Mouse (Mus musculus): ENCODE measurements around the gene Crybb1. TPM values are rescaled to one million over a fixed set of nuclear protein-coding genes. Genes with fewer than 3 reads are reported as not detected.

Gene Crybb1
- total RNA-seq, 2 experiments from 2014 or later, result 16.1 to 17.5 TPM

GRCm38 (mm10) chr5:112283543-112284202 lies 28.1 kb downstream of the Crybb1 start:
- no peak for DNase-seq (ENCODE audit: low spot score in 2 of 2)

GRCm38 (mm10) chr5:112284203-112284582 lies 28.6 kb downstream of the Crybb1 start:
- DNase-seq (ENCODE audit: low spot score in 2 of 2), result no peak

DNA sequence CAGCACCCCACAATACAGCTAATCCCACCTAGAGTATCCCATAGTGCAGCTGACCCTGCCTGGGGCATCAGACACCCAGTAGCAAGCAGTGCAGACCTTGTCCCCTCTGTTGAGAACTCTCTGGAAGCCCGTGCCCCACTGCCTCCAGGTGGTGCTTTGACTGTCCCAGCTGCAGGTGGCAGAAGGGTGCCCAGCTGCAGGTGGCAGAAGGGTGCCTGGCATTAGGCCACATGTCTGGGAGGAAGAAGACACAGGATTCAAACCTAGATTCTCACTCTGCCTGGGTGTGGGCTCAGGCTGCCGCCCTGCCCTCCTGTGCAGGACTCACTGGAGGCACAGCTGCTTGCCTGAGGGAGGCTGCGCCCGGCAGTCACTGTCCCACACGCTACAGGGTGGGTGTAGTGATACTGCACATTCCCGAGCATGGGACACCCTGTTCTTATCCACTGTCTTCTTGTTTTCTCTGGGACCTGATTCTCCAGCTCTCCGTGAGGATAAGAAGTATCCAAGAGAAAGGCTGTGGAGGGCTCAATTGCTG lies 30.0 kb downstream of the Crybb1 start:
- DNase-seq (ENCODE audit: low spot score in 2 of 2), result no peak

DNA sequence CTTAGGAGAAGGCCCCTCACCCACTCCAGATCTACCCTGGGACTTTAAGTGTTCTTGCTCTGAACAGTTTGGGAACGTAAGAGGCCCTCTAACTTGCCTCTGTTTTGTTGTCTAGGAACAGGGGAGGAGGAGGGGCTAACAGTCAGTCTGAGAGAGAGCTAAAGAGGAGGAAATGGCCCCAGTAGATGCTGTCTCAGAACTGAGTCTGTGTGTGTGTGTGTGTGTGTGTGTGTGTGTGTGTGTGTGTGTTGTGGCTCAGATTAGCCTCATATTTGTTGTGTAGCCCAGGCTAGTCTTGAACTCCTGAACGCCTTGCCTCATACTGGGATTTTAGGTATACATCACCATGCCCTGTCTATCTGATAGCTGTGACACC lies 31.0 kb downstream of the Crybb1 start:
- no peak for DNase-seq (ENCODE audit: low spot score in 2 of 2)

DNA sequence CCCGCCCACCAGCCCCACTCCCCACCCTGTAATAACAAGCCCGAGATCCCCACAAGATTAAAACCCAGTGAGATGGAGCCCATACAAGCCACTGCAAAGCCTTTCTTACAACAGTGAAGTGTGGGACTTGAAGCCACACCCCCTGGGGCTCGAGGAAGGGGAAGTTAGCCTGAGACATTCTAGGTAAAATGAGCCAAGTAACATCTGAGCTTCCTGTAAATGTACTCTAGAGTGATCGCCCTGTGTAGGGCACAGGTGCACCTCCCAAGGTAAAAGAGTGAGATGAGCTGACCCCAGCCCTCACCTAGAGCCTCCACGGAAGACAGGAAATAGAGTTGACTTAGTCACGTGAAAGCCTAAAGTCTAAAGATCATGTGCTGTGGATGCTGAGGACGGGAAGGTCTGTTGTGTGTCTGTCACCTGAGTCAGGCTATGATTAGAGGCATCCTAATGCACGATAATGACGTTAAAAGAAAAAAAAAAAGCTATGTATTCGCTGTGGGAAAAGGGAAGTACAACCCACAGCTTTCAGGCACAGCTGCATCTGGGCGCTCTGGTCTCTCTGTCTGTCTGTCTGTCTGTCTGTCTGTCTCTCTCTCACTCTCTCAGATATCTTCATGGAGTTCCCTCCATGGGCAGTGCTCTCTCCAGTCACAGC lies 31.5 kb downstream of the Crybb1 start:
- no peak for DNase-seq (ENCODE audit: low spot score in 2 of 2)

DNA sequence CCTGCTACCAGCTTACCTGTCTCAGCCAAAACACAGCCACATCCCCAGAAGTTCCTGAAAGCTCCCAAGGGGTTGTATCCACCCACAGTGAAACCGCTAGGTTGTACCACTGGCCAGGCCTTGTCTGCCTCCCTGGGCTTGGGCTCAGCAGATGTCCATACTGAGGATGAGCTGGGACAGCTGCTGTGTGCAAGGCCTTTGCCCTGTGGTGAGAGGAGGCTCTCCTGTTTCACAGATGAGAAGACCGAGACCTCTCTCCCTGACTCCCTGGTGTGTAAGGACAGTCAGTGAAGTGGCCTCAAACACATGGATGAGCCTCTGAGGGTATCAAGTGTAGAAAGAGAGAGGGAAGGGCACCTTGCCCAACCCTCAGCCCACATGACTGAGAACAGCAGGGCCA lies 32.0 kb downstream of the Crybb1 start:
- DNase-seq (ENCODE audit: low spot score in 2 of 2), result no peak

DNA sequence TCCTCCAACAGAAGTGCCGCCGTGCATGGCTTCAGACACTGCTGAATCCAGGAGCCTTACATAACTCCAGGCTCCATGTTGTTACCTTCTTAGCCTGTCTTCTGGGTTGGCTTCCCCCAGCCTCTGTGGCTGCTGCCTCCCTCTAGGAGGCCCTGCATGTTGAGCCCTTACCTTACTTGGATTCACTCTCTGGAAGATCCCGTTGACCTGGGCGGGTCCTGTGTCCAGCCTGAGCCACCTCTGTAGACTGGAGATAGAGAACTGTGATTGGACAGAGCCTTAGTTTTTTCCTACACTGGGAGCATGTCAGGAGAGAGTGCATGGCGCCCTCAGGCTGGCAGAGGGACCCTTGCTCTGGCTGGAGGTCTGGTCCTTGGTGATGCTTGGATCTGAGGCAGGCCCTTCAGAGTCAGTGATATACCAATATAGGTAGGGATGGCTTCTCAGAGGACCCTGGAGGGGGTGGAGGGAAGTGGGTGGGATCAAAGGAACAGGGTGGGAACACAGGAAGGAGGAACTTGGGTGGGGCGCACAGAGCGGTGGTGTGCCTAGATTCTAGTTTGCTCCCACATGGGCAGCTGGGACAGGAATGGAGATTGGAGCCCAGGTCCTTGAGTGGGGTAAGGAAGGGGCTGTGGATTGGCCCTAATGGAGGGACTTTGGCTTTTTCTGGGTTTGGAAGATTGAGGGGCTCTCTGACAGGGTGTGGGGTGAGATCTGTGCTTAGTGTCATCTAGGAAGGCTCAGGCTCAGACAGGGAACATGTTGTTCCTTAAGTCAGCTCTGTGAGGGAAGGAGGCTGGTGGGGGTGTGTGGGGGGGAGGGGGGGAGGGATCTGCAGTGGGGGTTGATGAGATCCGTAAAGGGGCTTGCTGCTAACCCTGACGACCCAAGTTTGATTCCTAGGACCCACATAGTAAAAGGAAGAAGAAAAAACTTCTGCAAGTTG lies 32.9 kb downstream of the Crybb1 start:
- DNase-seq (ENCODE audit: low spot score in 2 of 2), result no peak

DNA sequence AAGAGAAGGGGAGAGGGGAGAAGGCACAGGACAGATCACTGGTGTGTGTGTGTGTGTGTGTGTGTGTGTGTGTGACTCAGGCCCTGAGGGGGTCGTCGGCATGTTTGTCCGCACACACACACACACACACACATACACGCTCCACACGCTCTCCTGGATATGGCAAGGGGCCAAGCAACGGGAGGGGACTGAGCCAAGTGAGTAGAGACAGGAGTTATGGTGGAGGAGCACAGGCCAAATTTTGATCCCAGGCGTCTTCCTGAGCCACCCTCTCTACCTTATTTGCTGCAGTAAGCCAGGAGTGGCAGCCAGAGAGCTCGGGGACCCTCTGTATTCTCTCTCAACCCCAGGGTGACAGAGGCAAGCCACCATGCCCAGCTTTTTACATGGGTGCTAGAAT lies 33.6 kb downstream of the Crybb1 start:
- DNase-seq (ENCODE audit: low spot score in 2 of 2), result no peak

DNA sequence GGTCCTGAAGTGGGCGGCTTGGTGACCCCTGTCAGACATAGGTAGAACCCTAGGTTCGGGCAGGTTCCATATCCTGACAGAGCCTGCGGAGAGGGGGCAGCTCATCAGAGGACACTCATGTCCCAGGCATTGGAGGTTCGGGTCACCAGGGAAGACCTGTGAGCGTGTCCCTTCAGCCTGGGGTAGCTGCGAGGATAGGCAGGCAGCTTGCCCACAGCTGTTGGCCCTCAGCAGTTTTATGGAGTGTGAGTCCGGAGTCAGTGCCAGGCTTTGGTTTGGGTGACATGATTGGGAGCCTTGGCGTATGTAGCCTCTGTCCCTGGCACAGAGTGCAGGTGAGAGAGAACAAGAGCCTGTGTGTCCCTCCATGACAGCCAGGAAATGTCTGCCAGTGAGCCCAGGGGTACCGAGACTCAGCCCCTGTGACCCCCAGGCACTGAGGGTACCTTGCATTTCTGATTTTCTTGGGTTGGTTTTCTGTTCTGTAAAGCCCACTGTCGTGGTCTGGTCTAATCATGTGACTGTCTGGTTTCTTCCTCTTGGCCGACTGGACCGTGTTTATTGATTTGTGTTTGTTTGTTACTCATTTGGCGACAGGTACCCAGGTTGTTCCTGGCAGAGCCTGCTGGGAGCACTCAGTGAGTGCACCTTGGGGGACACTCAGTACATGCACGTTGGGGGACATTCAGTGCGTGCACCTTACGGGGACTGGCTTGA lies 34.4 kb downstream of the Crybb1 start:
- DNase-seq (ENCODE audit: low spot score in 2 of 2), result no peak

DNA sequence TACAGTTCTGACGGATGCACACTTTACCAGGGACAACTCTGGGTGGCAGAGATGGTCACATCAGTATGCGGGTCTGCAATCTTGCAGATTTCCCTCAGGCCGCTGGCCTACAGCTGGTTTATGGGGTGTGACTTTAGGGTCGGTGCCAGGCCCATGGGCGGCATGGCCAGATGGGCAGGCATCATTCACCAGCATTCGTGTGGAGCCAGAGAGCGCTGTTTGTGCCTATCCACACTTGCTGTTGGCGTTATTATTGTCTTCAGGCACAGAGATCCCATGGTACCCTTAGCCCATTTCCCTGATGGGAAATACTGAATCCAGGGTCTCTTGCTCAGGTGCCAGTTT lies 34.9 kb downstream of the Crybb1 start:
- no peak for DNase-seq (ENCODE audit: low spot score in 2 of 2)

DNA sequence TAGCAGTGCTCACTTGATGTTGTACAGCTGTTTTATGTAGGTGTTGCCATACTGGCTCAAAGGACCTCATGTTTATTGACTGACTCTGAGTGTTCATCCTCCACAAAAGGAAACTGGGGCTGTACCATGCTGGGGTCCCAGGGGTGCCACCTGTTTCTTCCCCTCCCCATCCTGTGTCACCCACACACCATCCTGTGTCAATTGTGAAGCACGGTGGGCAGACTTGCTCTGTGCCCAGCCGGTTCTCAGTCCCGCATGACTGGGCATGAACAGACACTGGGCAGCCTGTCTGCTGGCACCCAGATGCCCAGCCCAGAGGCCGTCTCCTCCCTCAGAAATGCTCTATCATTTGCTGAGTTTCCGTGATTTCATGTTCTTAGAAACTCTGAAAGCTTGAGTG lies 36.3 kb downstream of the Crybb1 start:
- no peak for DNase-seq (ENCODE audit: low spot score in 2 of 2)

GRCm38 (mm10) chr5:112292343-112292980 lies 36.8 kb downstream of the Crybb1 start:
- no peak for DNase-seq (ENCODE audit: low spot score in 2 of 2)

DNA sequence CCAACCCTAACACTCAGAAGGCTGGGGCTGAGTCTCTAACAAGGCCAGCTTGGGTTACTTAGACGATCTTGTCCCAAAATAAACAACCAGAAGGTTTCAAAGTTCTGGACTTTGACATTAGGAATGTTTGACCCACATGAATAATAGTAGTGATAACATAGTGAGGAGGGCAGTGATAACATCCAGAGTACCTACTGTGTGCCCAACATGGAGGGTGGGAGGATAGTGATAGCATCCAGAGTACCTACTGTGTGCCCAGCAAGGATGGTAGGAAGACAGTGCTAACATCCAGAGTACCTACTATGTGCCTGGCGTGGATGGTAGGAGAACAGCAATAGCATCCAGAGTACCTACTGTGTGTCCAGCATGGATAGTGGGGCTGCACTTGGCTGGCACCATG lies 38.2 kb downstream of the Crybb1 start:
- no peak for DNase-seq (ENCODE audit: low spot score in 2 of 2)

GRCm38 (mm10) chr5:112294696-112295095 lies 39.1 kb downstream of the Crybb1 start:
- DNase-seq (ENCODE audit: low spot score in 2 of 2), result no peak

- DNase-seq (ENCODE audit: low spot score in 2 of 2), result no peak
Observed at GRCm38 (mm10) chr5:112295162-112295561, 39.5 kb downstream of the Crybb1 start.

DNA sequence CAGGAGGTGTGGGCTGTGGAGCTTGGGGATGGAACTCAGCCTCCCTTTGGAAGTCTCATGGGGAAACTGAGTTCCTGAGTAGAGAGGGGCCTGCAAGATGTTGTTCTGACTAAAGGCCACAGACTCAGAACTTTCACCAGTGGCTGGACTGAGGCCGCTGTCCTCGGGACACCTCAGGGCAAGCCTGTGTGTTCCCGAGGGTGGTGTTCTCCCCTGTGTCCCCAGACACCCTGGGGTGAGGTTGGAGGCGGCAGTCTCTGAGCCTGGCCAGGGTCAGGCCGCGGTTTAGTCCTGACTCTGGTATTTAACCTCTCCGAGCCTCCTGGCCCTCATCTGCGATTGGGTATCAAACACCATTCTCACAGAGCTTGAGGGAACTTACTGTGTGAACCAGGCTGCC lies 39.9 kb downstream of the Crybb1 start:
- no peak for DNase-seq (ENCODE audit: low spot score in 2 of 2)

- no peak for DNase-seq (ENCODE audit: low spot score in 2 of 2)
Observed at GRCm38 (mm10) chr5:112296404-112297181, 41.0 kb downstream of the Crybb1 start.

- no peak for DNase-seq (ENCODE audit: low spot score in 2 of 2)
Observed at GRCm38 (mm10) chr5:112297257-112297656, 41.6 kb downstream of the Crybb1 start.

DNA sequence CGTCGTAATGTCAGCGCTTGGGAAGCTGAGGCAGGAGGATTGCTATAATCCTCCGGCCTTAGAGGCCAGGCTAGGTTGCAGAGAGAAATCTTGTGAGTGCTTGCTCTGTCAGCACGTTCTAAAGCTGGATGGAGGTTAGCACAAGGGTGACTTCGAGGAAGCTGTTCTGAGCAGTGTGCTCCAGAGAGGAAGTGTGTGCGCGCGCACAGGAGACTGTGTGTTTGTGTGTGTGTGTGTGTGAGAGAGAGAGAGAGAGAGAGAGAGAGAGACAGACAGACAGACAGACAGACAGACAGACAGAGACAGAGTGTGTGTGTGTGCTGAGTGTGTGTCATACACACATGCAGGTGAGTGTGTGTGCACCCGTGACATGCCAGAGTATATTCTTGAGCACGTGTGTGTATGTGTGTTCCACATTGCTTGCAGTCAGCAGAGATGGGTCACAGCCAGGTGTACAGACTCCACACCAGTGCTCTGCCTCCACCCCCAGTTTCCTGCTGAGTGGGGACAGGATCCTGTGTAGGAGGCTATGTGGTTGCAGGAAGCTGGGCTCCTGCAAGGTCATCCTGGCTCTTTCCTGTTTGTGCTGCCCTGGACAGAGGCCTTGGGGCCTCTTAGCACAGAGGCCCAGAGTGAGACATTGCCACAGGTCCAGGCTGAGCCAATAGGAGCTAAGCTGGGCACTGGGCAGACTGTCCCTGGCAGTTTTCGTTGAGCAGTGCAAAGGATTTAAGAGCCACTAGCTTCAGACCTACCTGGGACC lies 42.8 kb downstream of the Crybb1 start:
- DNase-seq (ENCODE audit: low spot score in 2 of 2), result no peak

Measured in layer of hippocampus, postnatal 14 days (tissue).